Mouse (Mus musculus): ENCODE measurements around the gene Pak1.

Pak1 gene

GRCm38 (mm10) chr7:97863512-97863911 lies 75.2 kb downstream of the Pak1 start:
- DNase-seq = no peak

DNA sequence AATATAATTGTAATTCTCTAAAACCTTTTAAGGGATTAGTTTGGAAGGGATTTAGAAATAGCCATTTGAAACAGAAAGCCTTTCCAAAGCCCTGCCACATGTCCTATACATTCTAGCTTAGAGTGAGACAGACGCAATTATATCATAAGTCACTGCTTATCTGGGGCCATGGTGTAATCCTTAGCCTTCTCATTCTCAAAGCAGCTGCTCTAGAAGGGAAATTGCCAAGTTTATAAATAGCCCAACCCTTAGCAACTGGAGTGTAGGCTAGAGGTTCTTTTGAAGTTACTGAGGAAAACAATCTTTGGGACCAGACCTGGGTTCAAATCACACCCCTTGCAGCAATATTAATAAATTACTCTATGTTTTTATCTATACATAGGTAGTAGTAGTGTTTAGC lies 76.2 kb downstream of the Pak1 start:
- no peak for DNase-seq

DNA sequence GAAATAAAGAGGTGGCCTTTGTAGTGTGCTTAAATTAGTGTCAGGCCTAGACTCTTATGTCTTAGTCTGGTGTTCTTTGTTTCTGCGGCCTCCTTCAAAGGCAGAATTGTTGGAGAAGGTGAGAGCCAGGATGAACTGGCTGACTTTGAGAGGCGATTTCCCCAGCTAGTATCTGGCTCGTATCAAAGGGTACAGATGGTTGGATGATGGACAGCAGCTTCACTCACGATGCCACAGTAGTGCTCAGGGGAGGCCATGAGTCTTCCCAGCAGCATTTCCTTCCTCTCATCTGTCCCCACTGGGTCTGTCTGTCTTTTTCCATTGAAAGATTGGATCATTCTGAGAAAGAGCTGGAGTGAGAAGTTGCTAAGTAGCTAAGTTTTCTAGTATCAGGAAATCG lies 79.5 kb downstream of the Pak1 start:
- DNase-seq = no peak

DNA sequence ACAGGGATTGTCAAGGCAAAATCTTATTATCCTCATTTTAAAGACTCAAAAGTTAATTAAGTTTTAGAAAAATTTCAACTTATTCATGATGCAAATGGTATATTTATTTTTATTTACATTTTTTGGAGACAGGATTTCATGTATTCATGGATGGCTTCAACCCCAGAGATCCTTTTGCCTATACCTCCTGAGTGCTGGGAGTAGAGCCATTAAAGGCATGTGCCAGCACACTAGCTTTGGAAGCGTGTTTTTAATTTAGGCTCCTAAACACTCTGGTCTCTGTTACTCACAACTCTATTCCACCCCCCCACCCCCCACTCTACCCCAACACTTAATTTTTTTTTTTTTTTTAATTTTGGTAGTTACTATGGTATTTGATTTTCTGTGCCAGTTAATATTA lies 80.4 kb downstream of the Pak1 start:
- no peak for DNase-seq

DNA sequence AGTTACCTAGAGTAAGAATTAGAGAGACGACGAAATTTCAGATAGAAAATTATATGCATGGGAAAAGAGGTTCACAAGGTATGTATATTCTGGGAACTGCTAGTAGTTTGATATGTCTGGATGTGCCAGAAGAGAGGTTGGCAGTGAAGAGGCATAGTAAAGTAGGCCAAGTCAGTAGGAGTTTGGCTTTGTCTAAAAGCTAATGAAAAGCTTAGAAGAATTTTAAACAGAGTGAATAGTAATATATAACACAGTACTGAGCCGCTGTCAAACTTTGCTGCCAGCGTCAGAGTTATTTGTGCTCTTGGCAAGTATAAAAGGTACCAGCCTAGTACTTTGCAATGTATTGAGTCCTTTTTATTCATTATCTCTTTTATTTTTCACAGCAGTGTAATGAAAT lies 84.1 kb downstream of the Pak1 start:
- no peak for DNase-seq

DNA sequence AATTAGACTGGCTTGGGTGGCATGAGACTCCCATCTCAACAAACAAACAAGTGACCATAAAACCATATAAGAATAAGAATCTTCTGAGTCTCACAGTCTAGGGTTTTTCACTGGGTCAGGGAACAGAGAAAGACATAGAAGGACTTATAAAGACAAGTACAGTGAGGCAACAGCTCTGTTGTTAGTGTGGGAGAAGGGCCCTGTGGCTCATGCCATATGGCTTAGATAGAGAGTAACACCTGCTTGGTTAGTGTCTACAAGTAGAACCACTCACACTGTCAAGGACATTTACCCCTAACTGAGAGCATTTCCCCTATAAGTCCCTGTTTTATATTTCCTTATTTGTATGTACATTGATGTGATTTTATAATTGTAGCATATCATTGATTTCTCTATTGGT lies 85.0 kb downstream of the Pak1 start:
- no peak for DNase-seq

DNA sequence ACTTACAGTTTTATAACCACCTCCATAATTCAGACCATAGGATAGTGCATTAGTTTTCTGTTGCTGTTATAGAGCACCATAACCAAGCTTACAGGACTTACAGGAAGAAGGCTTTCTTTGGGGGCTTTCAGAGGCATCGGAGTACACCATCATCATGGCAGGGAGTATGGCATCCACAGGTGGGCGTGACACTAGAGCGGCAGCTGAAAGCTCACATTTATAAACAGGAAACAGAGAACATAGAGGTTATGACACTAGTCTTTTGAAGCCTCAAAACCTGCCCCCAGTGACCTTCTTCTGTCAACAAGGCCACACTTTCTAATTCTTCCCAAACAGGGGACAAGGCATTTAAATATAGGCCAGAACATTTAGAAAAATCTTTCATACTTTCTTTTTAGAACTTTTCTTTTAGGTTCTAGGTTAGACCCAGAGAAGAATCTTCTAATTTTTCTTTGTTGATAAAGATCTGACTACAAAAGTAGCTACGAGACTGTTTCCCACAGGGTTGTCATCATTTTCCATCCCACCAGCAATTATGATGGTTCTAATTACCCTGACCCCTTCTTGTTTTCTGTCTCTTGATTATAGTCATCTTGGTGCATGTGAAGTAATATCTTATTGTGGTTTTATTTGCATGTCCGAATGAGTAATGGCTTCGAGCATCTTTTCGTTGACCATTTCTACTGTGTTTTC lies 89.7 kb downstream of the Pak1 start:
- no peak for DNase-seq

DNA sequence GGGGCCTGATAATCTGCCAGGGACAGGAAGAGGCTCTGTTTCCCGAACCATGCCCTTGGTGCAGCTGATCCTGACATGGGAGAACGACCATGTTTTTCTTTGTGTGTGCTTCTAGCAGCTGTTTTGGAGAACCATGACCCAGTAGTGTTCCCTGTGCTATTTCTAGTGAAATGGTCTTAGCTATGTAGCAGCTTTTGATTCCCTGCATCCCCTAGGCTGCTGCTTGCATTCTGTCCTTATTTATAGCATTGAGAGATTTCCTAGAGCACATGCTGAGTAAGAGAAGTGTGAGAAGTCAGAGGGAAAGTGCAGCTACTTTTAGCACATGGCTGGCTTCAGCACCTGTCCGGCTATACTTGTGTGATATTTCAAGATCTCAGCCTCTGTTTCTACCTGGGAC lies 123.3 kb downstream of the Pak1 start:
- DNase-seq = no peak

DNA sequence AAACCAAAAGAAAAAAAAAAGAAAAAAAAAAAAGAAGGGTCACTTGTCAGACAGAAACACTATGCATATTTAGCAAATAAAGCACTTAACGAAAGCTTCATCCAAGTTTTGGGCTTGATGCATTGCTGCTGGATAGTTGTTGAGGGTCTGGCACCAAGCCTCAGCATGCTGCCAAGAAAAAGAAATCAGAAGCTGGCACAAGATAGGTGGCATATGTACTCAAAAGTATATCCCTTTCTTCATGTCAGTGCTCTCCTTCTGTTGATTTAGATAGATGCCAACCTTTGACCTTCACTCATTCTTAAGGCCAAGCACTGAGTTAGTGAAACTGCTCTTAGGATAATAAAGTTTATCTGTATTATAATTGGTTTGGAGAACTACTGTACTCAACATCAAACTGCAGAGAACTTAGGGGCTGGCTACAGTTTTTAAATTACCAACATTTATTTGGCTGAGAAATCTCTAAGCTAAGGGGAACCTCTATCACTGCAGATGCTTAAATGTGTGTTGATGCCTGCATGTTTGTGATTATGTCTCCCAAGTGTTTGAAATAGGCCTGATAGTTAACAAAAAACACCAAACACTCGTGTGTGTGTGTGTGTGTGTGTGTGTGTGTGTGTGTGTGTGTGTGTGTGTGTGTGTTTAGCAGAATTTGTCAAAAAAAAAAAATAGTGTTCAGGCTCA lies 126.6 kb downstream of the Pak1 start:
- DNase-seq = no peak

DNA sequence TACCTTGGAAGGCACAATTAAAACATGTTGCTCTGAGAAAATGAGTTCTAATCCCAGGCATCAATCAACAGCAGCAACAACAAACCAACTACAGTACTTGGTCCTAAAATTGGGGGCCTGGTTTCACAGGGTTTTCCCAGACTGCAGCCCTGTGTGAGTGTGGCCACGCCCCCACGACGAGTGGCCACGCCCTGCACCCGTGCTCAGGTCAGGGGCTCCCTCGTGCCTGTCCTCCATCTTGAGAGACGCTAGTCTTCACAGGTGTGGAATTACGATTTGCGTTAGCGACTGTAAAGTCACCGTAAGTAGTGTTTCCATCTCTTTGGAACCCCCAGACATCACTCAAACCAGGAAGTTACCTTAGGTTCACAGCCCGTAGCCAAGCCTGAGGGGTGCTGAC lies 131.4 kb downstream of the Pak1 start, which contains the start of gene Gdpd4:
Gene Gdpd4 (plus strand): TSS at position 214 of the 400 bp plus-strand sequence.
- DNase-seq = no peak

- DNase-seq = no peak
Observed at GRCm38 (mm10) chr7:97925819-97926218, 137.5 kb downstream of the Pak1 start.

- DNase-seq = no peak
Observed at GRCm38 (mm10) chr7:97926978-97927377, 138.6 kb downstream of the Pak1 start.

DNA sequence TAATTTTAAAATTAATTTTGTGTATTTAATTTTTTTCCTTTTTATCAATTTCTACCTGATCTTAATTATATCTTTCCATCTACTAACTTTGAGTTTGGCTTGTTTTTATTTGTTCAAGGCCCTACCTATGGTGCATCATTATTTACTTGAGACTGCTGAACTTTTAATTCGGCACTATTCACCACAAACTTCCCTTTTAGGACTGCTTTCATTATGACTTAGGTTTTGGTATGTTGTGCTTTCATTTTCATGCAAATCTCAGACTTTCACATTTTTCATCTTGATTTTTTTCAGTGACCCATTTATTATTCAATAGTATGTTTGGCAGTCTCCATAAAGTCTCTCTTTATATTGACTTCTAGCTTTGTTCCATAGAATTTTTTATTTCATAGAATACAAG lies 156.1 kb downstream of the Pak1 start:
- DNase-seq = no peak
